Mouse (Mus musculus): ENCODE results near the gene Smad3. TPM values are rescaled to one million over a fixed set of nuclear protein-coding genes. Genes with fewer than 3 reads are reported as not detected.
A peak's percentile ranks its signal among the peaks of the same experiment; 100 is the strongest.

Gene Smad3
- polyA plus RNA-seq, 1 experiment from 2014 or later, result 14.8 TPM

DNA sequence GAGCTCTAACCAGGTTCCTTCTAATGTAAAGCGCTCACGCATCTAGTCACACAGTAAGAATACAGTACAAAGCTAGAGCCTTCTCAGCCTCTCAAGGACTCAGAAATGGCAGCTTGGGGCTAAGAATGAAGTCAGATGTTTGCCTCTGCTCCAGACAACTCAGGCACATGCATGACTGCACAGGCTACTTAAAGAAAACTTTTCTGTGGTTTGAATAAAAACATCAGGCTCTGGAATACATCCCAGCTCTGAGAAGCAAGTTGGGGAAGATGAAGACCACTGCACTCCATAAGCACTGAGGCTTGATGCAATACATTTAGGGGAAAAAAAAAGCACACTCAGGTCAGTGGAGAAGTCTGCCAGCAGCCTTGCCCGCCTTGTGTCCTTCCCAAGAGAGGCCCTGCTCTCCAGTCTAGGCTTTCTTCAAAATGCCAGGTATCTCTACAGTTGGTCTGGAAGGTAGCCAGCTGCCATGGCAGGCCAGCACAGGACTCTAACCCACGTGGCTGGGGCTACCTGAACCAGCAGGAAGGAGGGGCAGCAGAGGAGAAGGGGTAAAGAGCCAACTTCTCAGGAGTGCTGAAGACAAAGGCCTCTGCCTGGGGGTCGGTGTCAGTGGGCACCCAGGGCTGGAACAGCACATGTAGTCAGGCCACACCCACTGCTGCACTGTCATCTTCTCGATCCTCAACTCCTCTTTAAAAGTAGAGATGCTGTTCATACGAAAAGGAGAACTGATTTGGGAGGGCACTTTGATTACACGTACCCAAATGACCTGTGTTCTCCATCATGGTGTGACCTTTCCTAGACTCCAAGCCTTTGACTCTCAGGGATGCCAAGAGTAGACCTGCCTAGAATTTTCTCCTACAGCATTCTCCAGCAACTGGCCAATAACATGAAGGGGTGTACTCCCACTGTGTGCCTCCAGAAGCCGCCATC lies 109.9 kb downstream of the Smad3 start:
- no peak; the same call in 1 of the 2 replicates for ATAC-seq
- WGBS, result 76% methylated on average over 9 of the region's 9 CpGs
- no peaks in the 10 kb centered on the region for H3K9me3 ChIP-seq

DNA sequence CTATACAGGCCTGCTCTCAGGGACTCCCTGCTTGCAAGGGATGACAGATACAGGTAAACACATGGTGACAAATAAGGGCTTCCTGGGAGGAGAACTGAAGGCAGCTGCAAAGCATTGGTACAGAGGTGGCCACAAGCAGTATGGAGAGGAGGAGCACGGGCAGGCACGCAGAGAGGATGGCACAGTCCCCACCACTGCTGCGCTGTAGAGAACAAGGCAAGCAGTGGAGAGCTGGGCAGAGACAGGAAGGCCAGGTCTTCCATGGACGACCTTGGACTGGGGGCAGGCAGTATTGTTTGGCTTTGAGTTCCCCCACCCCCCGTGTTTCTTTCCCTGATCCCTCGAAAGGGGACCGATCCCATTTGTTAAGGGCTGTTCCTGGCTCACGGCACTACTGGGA lies 112.7 kb downstream of the Smad3 start:
- H3K4me3 ChIP-seq (replicated peaks), result no peak overlapping the region
- H3K27me3 ChIP-seq (replicated peaks), result no peaks in the 10 kb centered on the region
- no peak overlapping the region for H3K9ac ChIP-seq
- ATAC-seq, result no peak
- WGBS, result 80% methylated on average over 8 of the region's 8 CpGs
- H3K36me3 ChIP-seq, result peaks cover 17% of the 10 kb centered on the region; the same call in 1 of the 2 replicates
- no peak overlapping the region for H3K4me2 ChIP-seq (replicated peaks)
- no peaks in the 10 kb centered on the region for H3K4me1 ChIP-seq (replicated peaks)
- no peak overlapping the region for H3K27ac ChIP-seq
- no peaks in the 10 kb centered on the region for H3K9me3 ChIP-seq

More for the DNA sequence above, 109.9 kb downstream of the Smad3 start:
- H3K9ac ChIP-seq, result no peak overlapping the region
- H3K36me3 ChIP-seq, result peaks cover 21% of the 10 kb centered on the region; the same call in 1 of the 2 replicates
- no peaks in the 10 kb centered on the region for H3K27me3 ChIP-seq (replicated peaks)
- H3K27ac ChIP-seq, result no peak overlapping the region
- peaks cover 19% of the 10 kb centered on the region for H3K4me1 ChIP-seq (replicated peaks)
- no peak overlapping the region for H3K4me2 ChIP-seq (replicated peaks)
- no peak overlapping the region for H3K4me3 ChIP-seq (replicated peaks)

DNA sequence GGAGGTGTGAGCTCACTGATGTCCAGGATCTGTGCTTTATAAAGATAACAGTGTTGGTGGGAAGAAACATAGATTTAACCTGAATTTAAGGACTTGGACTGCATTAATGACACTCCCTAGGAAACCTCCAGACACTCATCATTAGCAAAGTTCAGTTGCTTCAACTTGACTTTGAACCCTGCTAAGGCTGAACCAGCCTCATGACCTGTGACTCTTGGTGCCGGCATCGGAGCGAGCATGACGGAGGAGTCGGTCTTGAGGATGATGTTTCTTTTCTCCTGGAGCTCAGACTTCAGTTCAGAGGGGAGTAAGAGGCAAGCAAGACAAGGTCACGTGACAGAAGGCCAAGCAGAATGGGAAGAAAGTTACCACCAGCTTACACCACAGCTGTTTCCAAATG lies 113.8 kb downstream of the Smad3 start:
- Histone ChIP-seq H3K4me1 (replicated peaks) (no peaks in the 10 kb centered on the region), H3K4me3 (replicated peaks) (no peak overlapping the region), H3K27me3 (replicated peaks) (no peaks in the 10 kb centered on the region), H3K27ac (no peak overlapping the region), H3K4me2 (replicated peaks) (no peak overlapping the region), H3K9me3 (no peaks in the 10 kb centered on the region), H3K36me3 (peaks cover 9% of the 10 kb centered on the region; the same call in 1 of the 2 replicates), H3K9ac (no peak overlapping the region)
- WGBS, result 88% methylated on average over 6 of the region's 6 CpGs
- ATAC-seq, result no peak

DNA sequence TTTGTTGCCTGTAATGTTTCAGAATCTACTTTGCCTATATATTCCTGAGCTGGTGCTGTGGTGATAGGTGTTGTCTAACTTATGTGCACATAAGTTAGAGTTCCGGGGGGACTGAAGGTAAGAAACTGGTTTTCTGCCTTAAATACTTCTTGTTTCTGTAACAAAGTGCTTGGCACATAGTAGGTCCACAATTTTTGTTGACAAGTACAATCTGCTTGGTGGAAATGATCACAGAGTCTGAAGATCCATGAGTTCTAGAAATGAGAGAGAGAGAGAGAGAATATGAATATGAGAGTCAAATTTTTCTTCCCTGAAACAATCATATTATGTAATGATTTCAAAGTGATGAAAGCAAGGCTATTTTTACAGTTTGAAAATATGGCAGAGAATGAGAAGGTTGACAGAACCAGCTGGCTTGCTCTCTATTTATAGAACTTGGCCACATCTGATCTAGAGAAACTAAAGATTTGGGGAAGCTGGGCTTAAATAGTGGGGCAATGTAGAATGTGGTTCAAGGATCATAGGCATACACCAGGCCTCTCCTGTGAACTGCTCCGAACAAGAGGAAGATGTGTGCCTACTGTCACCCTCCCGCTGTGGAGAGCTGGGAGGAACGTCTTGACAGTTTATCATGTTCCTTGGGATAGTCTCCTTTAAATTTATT lies 115.7 kb downstream of the Smad3 start:
- Histone ChIP-seq H3K4me1 (replicated peaks) (no peaks in the 10 kb centered on the region), H3K36me3 (no peaks in the 10 kb centered on the region), H3K27ac (no peak overlapping the region), H3K4me2 (replicated peaks) (no peak overlapping the region), H3K4me3 (replicated peaks) (no peak overlapping the region), H3K9ac (no peak overlapping the region), H3K9me3 (no peaks in the 10 kb centered on the region), H3K27me3 (replicated peaks) (no peaks in the 10 kb centered on the region)
- WGBS, result 92% methylated on average over 4 of the region's 4 CpGs
- no peak for ATAC-seq

DNA sequence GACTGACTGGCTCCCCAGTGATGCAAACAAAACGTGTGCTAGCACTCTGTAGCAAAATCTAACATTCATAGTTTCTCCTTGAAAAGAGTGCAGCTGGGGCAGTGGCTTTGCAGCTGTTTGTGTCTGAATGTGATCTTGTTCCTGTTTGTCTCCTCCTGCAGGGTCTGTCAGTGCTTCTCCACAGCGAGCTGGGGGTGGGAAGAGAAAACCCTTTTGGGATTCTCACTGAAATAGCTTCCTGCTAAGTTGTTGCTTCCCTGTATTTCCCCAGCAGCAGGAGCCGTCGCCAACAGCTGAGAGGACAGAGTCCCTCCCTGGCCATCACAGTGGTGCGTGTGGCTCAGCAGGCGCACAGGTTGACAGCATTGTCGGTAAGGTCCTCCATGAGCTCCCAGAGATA lies 121.7 kb downstream of the Smad3 start:
- no peaks in the 10 kb centered on the region for H3K9me3 ChIP-seq
- H3K4me3 ChIP-seq (replicated peaks), result no peak overlapping the region
- H3K27ac ChIP-seq, result no peak overlapping the region
- no peak overlapping the region for H3K4me2 ChIP-seq (replicated peaks)
- no peak for ATAC-seq
- peaks cover 2% of the 10 kb centered on the region; the same call in 1 of the 2 replicates for H3K36me3 ChIP-seq
- WGBS, result 69% methylated on average over 7 of the region's 7 CpGs
- H3K9ac ChIP-seq, result no peak overlapping the region
- no peaks in the 10 kb centered on the region for H3K4me1 ChIP-seq (replicated peaks)
- H3K27me3 ChIP-seq (replicated peaks), result no peaks in the 10 kb centered on the region

DNA sequence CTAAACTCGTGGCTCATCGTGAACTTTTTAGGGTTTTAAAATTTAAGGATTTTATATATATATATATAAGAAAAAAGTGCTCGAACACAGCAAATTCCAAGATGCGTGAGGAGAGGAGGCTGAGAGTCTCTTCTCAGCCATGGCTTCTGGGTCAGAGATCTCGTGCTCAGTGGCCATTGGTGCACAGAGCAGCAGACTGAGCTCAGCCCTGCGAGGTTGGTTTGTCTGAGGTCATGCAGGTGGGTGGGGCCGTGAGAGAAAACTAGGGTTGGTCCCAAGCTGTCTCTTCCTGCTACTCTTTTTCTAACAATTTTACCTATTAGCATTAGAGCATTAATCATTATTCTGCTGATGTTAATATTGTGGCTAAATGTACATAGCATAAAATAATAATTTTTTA lies 124.5 kb downstream of the Smad3 start:
- no peak overlapping the region for H3K4me2 ChIP-seq (replicated peaks)
- no peak overlapping the region for H3K4me3 ChIP-seq (replicated peaks)
- H3K27me3 ChIP-seq (replicated peaks), result no peaks in the 10 kb centered on the region
- H3K27ac ChIP-seq, result no peak overlapping the region
- H3K4me1 ChIP-seq (replicated peaks), result no peaks in the 10 kb centered on the region
- H3K36me3 ChIP-seq, result peaks cover 8% of the 10 kb centered on the region; the same call in 1 of the 2 replicates
- WGBS, result 56% methylated on average over 7 of the region's 7 CpGs
- H3K9ac ChIP-seq, result no peak overlapping the region
- ATAC-seq, result no peak
- no peaks in the 10 kb centered on the region for H3K9me3 ChIP-seq

DNA sequence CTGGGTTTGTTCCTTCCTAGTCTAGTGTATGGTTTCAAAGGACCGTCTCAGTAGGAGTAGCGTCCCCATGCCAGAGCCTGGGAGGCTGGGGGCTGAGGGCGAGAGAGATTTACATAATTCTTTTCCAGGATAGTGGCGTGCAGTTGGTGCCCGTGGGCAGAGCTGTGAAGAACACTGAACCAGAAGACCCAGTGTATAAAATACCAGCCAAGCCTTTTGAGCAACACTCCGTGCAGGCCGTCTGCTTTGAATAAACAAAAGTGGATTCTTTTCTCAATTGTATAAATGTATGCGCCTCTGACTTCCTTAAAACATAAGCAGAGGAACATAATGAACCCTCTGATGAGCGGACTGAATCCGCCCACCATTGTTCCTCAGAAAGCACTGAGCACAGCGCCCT lies 124.9 kb downstream of the Smad3 start:
- H3K9me3 ChIP-seq, result no peaks in the 10 kb centered on the region
- no peak overlapping the region for H3K4me2 ChIP-seq (replicated peaks)
- no peak overlapping the region for H3K9ac ChIP-seq
- peak overlapping the region; percentile 33; the same call in 1 of the 2 replicates for H3K27ac ChIP-seq
- 0 out of 2 replicates have a peak, but pooled peaks have one; percentile 41 for ATAC-seq
- 44% methylated on average over 11 of the region's 11 CpGs for WGBS
- H3K4me3 ChIP-seq (replicated peaks), result no peak overlapping the region
- no peaks in the 10 kb centered on the region for H3K27me3 ChIP-seq (replicated peaks)
- no peaks in the 10 kb centered on the region for H3K4me1 ChIP-seq (replicated peaks)
- peaks cover 8% of the 10 kb centered on the region; the same call in 1 of the 2 replicates for H3K36me3 ChIP-seq

DNA sequence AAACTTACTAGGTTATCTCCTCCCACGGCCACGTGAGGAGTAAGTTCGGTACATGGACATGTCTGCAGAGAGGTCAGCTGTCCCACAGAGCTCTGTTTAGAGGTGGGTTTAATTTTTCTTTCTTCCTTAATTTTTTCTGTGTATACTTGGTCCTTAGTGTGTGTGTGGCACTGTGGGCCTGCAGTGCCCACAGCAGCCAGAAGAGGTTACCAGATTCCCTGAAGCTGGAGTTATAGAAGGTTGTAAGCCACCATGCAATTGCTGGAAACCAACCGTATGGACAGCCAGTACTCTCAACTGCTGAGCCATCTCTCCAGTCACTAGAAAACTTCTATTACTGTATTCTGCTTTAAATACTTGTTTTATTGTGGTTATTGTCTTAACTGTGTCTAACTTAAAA lies 125.7 kb downstream of the Smad3 start:
- Histone ChIP-seq H3K27ac (no peak overlapping the region), H3K4me3 (replicated peaks) (no peak overlapping the region), H3K4me1 (replicated peaks) (no peaks in the 10 kb centered on the region), H3K9me3 (no peaks in the 10 kb centered on the region), H3K4me2 (replicated peaks) (no peak overlapping the region), H3K27me3 (replicated peaks) (no peaks in the 10 kb centered on the region), H3K36me3 (peaks cover 8% of the 10 kb centered on the region; the same call in 1 of the 2 replicates), H3K9ac (no peak overlapping the region)
- no peak for ATAC-seq
- 92% methylated on average over 4 of the region's 4 CpGs for WGBS

DNA sequence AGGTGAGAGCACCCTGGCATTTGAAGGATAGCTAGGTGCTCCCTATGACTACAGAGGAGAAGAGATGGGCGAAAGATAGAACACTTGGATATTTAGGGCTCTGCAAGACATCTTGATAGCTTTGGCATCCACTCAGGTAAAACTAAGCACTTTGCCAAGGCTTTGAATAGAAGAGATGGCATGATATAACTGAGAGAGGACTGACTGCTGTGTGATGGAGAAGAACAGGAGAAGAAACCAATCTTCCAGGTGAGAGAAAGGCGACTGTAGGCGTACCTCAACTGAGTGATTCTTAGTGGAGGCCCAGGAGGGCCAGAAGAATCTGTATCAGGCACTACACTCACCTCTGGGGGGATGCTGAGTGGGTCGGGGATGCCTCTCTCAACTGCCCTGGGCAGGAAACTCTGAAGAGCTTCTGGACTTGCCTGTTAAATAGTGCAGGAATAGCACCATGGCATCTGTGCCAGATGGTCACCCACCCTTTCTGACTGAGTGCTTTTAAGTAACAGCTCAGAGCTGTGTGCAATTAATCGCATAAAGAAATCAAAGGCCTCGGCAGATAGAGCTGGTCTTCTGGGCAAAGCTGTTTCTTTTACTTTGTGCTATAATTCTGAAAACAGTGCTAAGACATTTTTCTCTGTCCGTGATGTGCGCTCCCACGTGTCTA lies 132.6 kb downstream of the Smad3 start:
- H3K4me3 ChIP-seq (replicated peaks), result no peak overlapping the region
- no peak overlapping the region for H3K9ac ChIP-seq
- H3K27me3 ChIP-seq (replicated peaks), result no peaks in the 10 kb centered on the region
- H3K4me1 ChIP-seq (replicated peaks), result no peaks in the 10 kb centered on the region
- H3K9me3 ChIP-seq, result no peaks in the 10 kb centered on the region
- H3K36me3 ChIP-seq, result 0 out of 2 replicates have a peak, but pooled peaks cover 7% of the 10 kb centered on the region
- no peak overlapping the region for H3K27ac ChIP-seq
- no peak for ATAC-seq
- no peak overlapping the region for H3K4me2 ChIP-seq (replicated peaks)
- WGBS, result 85% methylated on average over 9 of the region's 9 CpGs

DNA sequence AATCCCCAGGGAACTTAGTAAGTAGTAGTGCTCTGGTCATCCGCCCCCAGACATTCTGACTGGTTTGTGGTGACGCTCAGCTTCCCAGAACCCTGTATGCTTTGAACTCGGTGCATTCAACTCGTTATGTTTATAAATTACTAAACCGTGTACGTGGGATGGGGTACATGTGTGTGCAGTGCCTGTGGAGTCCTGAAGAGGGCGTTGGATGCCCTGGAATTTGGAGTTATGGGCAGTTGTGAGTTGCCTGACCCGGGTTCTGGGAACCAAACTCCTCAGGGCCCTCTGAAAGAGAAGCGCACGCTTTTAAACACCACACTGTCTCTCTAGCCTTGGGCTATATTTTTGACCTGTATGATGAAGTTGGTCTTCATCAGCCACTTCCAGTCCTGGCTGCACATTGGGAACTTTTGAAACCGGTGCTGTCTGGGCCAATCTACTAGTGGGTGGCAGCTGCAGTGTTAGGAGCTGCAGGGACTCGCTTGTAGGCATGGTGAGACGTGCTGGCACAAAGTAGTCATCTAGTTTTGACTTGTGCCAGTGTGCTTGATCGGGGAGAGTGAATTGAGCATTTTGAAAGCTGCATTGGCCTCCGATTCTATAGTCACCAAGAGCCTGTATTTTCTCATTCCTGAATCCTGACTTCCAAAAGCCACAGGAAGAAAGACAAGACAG lies 133.8 kb downstream of the Smad3 start:
- 87% methylated on average over 15 of the region's 15 CpGs for WGBS
- H3K9ac ChIP-seq, result no peak overlapping the region
- no peak for ATAC-seq
- no peaks in the 10 kb centered on the region for H3K27me3 ChIP-seq (replicated peaks)
- no peaks in the 10 kb centered on the region for H3K4me1 ChIP-seq (replicated peaks)
- H3K4me2 ChIP-seq (replicated peaks), result no peak overlapping the region
- no peak overlapping the region for H3K4me3 ChIP-seq (replicated peaks)
- H3K27ac ChIP-seq, result no peak overlapping the region
- H3K9me3 ChIP-seq, result no peaks in the 10 kb centered on the region
- 0 out of 2 replicates have a peak, but pooled peaks cover 7% of the 10 kb centered on the region for H3K36me3 ChIP-seq

DNA sequence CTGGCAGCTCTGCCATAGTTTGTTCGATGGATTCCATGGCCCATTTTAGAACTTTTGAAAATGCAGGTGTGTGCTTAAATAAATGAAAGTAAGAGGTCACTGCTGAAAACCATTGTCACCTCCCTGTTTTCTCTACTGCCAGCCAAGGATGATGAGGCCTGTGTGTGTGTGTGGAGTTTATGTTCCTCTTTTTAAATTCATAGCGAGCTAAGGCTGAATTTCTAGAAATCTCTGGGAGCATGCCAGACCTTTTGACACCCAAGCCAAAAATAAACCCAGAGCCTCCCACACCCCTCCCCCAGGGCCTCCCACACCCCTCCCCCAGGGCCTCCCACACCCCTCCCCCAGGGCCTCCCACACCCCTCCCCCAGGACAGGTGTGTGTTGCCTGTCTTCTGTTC lies 139.8 kb downstream of the Smad3 start:
- WGBS, result 95% methylated on average over 2 of the region's 2 CpGs
- H3K4me3 ChIP-seq (replicated peaks), result no peak overlapping the region

More for the DNA sequence above, 139.8 kb downstream of the Smad3 start:
- Histone ChIP-seq H3K27ac (no peak overlapping the region), H3K9me3 (no peaks in the 10 kb centered on the region), H3K36me3 (peaks cover 16% of the 10 kb centered on the region), H3K4me1 (replicated peaks) (peaks cover 12% of the 10 kb centered on the region), H3K27me3 (replicated peaks) (no peaks in the 10 kb centered on the region), H3K9ac (no peak overlapping the region), H3K4me2 (replicated peaks) (no peak overlapping the region)
- ATAC-seq, result no peak
